In the genomic region with DNA sequence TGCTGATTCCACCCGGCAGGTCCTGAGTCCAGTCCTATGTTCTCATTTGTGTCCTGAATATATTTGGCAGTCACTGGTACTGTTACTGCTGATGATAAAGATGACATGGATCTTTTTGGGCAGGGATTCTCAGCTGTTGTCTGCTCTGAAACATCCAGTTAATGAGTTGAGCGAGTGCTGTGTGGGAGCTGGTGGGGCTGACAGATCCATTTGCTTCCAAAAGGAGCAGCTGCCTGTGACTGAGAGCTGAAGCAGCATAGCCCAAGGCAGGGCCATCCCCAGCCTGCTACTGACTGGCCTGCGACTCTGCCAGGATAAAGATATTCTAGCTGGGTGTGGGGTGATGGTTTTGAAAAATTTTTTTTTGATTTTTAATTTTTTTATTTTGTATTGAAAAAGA, we compare ENCODE assay signal across 10 mouse cellular contexts.
DNase-seq lines count a peak whose midpoint lies in the region; ATAC-seq lines count a peak whose summit lies in the region.
"Had no signal": no experiment of that assay in that cellular context is flagged by ENCODE, and none has a peak within 500 bp of the region (broad histone marks: within the 10 kb centered on the region; RNA-seq: fewer than 3 reads in every experiment).

No protein-coding gene starts in this region.

- H3K9ac ChIP-seq in liver, embryonic 12.5 days = no peak overlapping the region
- H3K9ac ChIP-seq: embryonic facial prominence, embryonic 13.5 days; liver, embryonic 15.5 days had no signal

- no peak for ATAC-seq in liver, embryonic 12.5 days
- no peak for ATAC-seq in megakaryocyte, adult 5-6 weeks (ENCODE audit: poor library complexity, severe bottlenecking)

- H3K27ac ChIP-seq in liver, embryonic 12.5 days = no peak overlapping the region
- H3K27ac ChIP-seq: embryonic facial prominence, embryonic 13.5 days; liver, embryonic 15.5 days had no signal

- H3K4me2 ChIP-seq in liver, embryonic 12.5 days = no peak overlapping the region
- H3K4me2 ChIP-seq: embryonic facial prominence, embryonic 13.5 days; liver, embryonic 15.5 days had no signal

- H3K4me3 ChIP-seq in liver, embryonic 12.5 days = no peak overlapping the region
- H3K4me3 ChIP-seq: embryonic facial prominence, embryonic 13.5 days; liver, embryonic 15.5 days had no signal

- 54% methylated on average over 3 of the region's 3 CpGs for WGBS in liver, embryonic 12.5 days (ENCODE audit: insufficient replicate concordance)

- no peaks in the 10 kb centered on the region for H3K36me3 ChIP-seq in liver, embryonic 12.5 days
- H3K36me3 ChIP-seq: embryonic facial prominence, embryonic 13.5 days; liver, embryonic 15.5 days had no signal

- no peaks in the 10 kb centered on the region for H3K27me3 ChIP-seq in liver, embryonic 12.5 days (replicated peaks)
- H3K27me3 ChIP-seq: embryonic facial prominence, embryonic 13.5 days; liver, embryonic 15.5 days had no signal

- no peaks in the 10 kb centered on the region for H3K4me1 ChIP-seq in liver, embryonic 12.5 days
- H3K4me1 ChIP-seq: liver, embryonic 15.5 days had no signal

- peak; percentile 18 to 30 for DNase-seq in cerebellum, postnatal 14 days
- no peak for DNase-seq in cerebellum, adult 11-12 months
- peak; percentile 5 for DNase-seq in ovary, postnatal 36 days (ENCODE audit: low spot score)
- no peak for DNase-seq in ovary, adult 18-20 months (ENCODE audit: low spot score)
- peak; percentile 42 for DNase-seq in left cerebral cortex, postnatal 4 days
- no peak for DNase-seq in thymus, postnatal 4 days

- H3K9me3 ChIP-seq in liver, embryonic 12.5 days (replicated peaks) = no peaks in the 10 kb centered on the region
- H3K9me3 ChIP-seq: embryonic facial prominence, embryonic 13.5 days; liver, embryonic 15.5 days had no signal

- intact Hi-C loops in left cerebral cortex, postnatal 4 days (cut with DNase I) = no loop called here

Comparison
In these comparisons a context has a peak if more than half of its experiments do, and no peak if none do; other contexts are left out.
1. DNase-seq: peak in cerebellum, postnatal 14 days (2 of 2), ovary, postnatal 36 days (single experiment) and left cerebral cortex, postnatal 4 days (single experiment); none in cerebellum, adult 11-12 months (single experiment), ovary, adult 18-20 months (single experiment) and thymus, postnatal 4 days (single experiment).